Comparison of ENCODE assay signal across 16 mouse cellular contexts in the genomic region with DNA sequence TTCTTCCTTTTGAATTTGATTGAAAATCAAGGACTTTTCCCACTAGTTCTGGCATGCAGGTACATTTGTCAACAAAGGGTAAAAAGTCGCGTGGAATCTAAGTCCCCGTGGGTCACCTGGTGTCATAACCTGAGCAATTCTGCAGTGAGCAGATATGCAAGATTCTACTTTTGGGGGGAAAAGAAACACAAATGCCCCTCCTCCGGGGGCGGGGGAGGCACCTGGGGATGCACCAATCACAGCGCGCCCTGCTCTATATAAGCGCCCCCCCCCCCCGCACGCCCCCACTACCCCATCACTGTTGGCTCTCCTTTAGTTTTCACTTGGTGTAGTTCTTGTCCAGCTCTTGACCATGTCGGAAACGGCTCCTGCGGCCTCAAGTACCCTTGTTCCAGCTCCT. TPM values are rescaled to one million over a fixed set of nuclear protein-coding genes. Genes with fewer than 3 reads are reported as not detected.
DNase-seq lines count a peak whose midpoint lies in the region; ATAC-seq and TF ChIP-seq lines count a peak whose summit lies in the region.
"Had no signal": no experiment of that assay in that cellular context is flagged by ENCODE, and none has a peak within 500 bp of the region (broad histone marks: within the 10 kb centered on the region; RNA-seq: fewer than 3 reads in every experiment).

A gene (plus strand): TSS at position 301 of the 400 bp plus-strand sequence.

- TF ChIP-seq CTCF in testis, adult 2 months (IDR thresholded peaks at IDR 0.05; ENCODE audit: control insufficient read depth, insufficient read depth, insufficient replicate concordance, low read depth, low read length), result no peak

- H3K27me3 ChIP-seq in erythroblast, embryonic 14.5 days (ENCODE audit: control insufficient read depth), result no peaks in the 10 kb centered on the region
- H3K27me3 ChIP-seq in kidney, embryonic 15.5 days, result no peaks in the 10 kb centered on the region
- H3K27me3 ChIP-seq in testis, adult 2 months (ENCODE audit: control insufficient read depth, insufficient read depth, low read length), result no peaks in the 10 kb centered on the region
- H3K27me3 ChIP-seq: forebrain, embryonic 12.5 days had no signal

- 44% methylated on average over 13 of the region's 13 CpGs for WGBS in kidney, embryonic 15.5 days

- H3K9me3 ChIP-seq in erythroblast, embryonic 14.5 days (ENCODE audit: control insufficient read depth, low read length), result no peaks in the 10 kb centered on the region
- H3K9me3 ChIP-seq in kidney, embryonic 15.5 days (replicated peaks), result no peaks in the 10 kb centered on the region
- H3K9me3 ChIP-seq: forebrain, embryonic 12.5 days had no signal

- peaks cover 53% of the 10 kb centered on the region for H3K4me1 ChIP-seq in erythroblast, embryonic 14.5 days (ENCODE audit: control insufficient read depth)
- peaks cover 14% of the 10 kb centered on the region for H3K4me1 ChIP-seq in kidney, embryonic 15.5 days
- peaks cover 13% of the 10 kb centered on the region for H3K4me1 ChIP-seq in testis, adult 2 months (ENCODE audit: control insufficient read depth, insufficient read depth, low read length)

- H3K4me3 ChIP-seq in erythroblast, embryonic 14.5 days (replicated peaks), result peak within 1 kb of the TSS; percentile 67
- no peak within 1 kb of the TSS for H3K4me3 ChIP-seq in kidney, embryonic 15.5 days (replicated peaks)
- peak within 1 kb of the TSS; percentile 76 for H3K4me3 ChIP-seq in testis, adult 2 months (ENCODE audit: control insufficient read depth, low read depth, low read length)
- H3K4me3 ChIP-seq: forebrain, embryonic 12.5 days; left cerebral cortex, adult 2 months had no signal

- TF ChIP-seq POLR2A in testis, adult 2 months (IDR thresholded peaks at IDR 0.05; ENCODE audit: control insufficient read depth, low read depth, low read length), result no peak; the same call in 1 of the 2 replicates

- DNase-seq in kidney, postnatal 14 days, result no peak
- DNase-seq in testis, postnatal 14 days (ENCODE audit: low spot score), result no peak
- DNase-seq in testis, postnatal 10 days (ENCODE audit: low spot score), result peak; percentile 48
- no peak for DNase-seq in retina, embryonic 14.5 days (ENCODE audit: low spot score)
- DNase-seq: kidney, adult 9 months; right cerebral cortex, postnatal 4 days; thymus, postnatal 14 days had no signal

- no peak within 1 kb of the TSS for H3K9ac ChIP-seq in kidney, embryonic 15.5 days
- H3K9ac ChIP-seq: forebrain, embryonic 12.5 days had no signal

- H3K36me3 ChIP-seq in erythroblast, embryonic 14.5 days (ENCODE audit: control insufficient read depth), result peaks cover 17% of the 10 kb centered on the region
- no peaks in the 10 kb centered on the region for H3K36me3 ChIP-seq in kidney, embryonic 15.5 days
- H3K36me3 ChIP-seq in testis, adult 2 months (ENCODE audit: control insufficient read depth, insufficient read depth, low read length), result no peaks in the 10 kb centered on the region
- H3K36me3 ChIP-seq: forebrain, embryonic 12.5 days had no signal

- 0 out of 2 replicates have a peak within 1 kb of the TSS, but pooled peaks have one; percentile 13 for H3K27ac ChIP-seq in kidney, embryonic 15.5 days
- peak within 1 kb of the TSS; percentile 93 for H3K27ac ChIP-seq in testis, adult 2 months (ENCODE audit: control insufficient read depth, insufficient read depth, low read depth, low read length)
- H3K27ac ChIP-seq: forebrain, embryonic 12.5 days; left cerebral cortex, adult 2 months had no signal

- H3K4me2 ChIP-seq in kidney, embryonic 15.5 days, result peak within 1 kb of the TSS; percentile 20; the same call in 1 of the 2 replicates
- H3K4me2 ChIP-seq: forebrain, embryonic 12.5 days; midbrain, embryonic 11.5 days had no signal

- ATAC-seq in erythroblast, adult 5-6 weeks (replicated peaks; ENCODE audit: low FRiP score, poor library complexity, severe bottlenecking), result no peak
- ATAC-seq in kidney, embryonic 15.5 days (replicated peaks; ENCODE audit: low FRiP score), result no peak

RNA-seq across cellular contexts. Expression of the gene that starts here (rescaled TPM):
- 0.10 TPM in 1 of 2 replicates, not detected in the other for polyA plus RNA-seq in erythroblast, embryonic 14.5 days (2012)
- not detected in 2 replicates for total RNA-seq in erythroblast, adult 5-6 weeks (2015; ENCODE audit: low replicate concordance)
- 1.9 and 2.0 TPM in 2 replicates for total RNA-seq in erythroblast, adult 5-6 weeks (2017; ENCODE audit: low replicate concordance)
- 0.31 TPM in 1 of 2 replicates, not detected in the other for polyA plus RNA-seq in kidney, embryonic 15.5 days (2015; fragmentation: Nextera tagmentation; extraction: Ambion mirVana)
- 22.2 and 24.8 TPM in 2 replicates for polyA plus RNA-seq in testis, adult 2 months (2012; rRNA removed)
- total RNA-seq: adrenal gland, adult 18-20 months; granulocyte monocyte progenitor cell, adult 5-6 weeks; left cerebral cortex, adult 2 months had no signal
- polyA plus RNA-seq: forebrain, embryonic 12.5 days; midbrain, embryonic 11.5 days had no signal

Comparison
In these comparisons a context has a peak if more than half of its experiments do, and no peak if none do; other contexts are left out.
1. RNA of the gene that starts here (polyA plus RNA-seq): 22.2 to 24.8 TPM in testis, adult 2 months; 0.31 TPM in kidney, embryonic 15.5 days and 0.10 TPM in erythroblast, embryonic 14.5 days; every median in the first group is over 10 times any median in the second.